Mouse (Mus musculus): ENCODE data around the gene Zfp575. TPM values are rescaled to one million over a fixed set of nuclear protein-coding genes. Genes with fewer than 3 reads are reported as not detected.
A peak's percentile ranks its signal among the peaks of the same experiment; 100 is the strongest.

Zfp575 gene
- 2.6 and 2.9 TPM in 2 replicates for polyA plus RNA-seq (2014; fragmentation: Nextera tagmentation; extraction: Ambion mirVana)

GRCm38 (mm10) chr7:24587330-24588105 is at the start of gene Zfp575, which contains the start of gene Ethe1:
Gene Zfp575 (minus strand): TSS chr7:24587641.
Gene Ethe1 (plus strand): TSS chr7:24587543.
- H3K9ac ChIP-seq = peak within 1 kb of the TSS; percentile 60
- no peaks in the 10 kb centered on the region; the same call in 1 of the 2 replicates for H3K9me3 ChIP-seq (ENCODE audit: low read depth, low read length)
- H3K4me2 ChIP-seq = peak within 1 kb of the TSS; percentile 82
- DNase-seq (peak; percentile 85), ATAC-seq (ENCODE audit: insufficient read depth) (peak; percentile 50)
- peak within 1 kb of the TSS; percentile 47 for H3K4me3 ChIP-seq (ENCODE audit: low read depth, low read length)
- H3K36me3 ChIP-seq (ENCODE audit: insufficient read depth) = no peaks in the 10 kb centered on the region
- H3K27ac ChIP-seq (ENCODE audit: low read depth) = peak within 1 kb of the TSS; percentile 36; the same call in 1 of the 2 replicates
- peaks cover 4% of the 10 kb centered on the region; the same call in 1 of the 2 replicates for H3K4me1 ChIP-seq (ENCODE audit: insufficient read depth)
- 7% methylated on average over 30 of the region's 30 CpGs for WGBS
- peaks cover 24% of the 10 kb centered on the region for H3K27me3 ChIP-seq (ENCODE audit: insufficient read depth, low read length)
- no peak for TF ChIP-seq CTCF (IDR thresholded peaks at IDR 0.05; ENCODE audit: low read depth)

DNA sequence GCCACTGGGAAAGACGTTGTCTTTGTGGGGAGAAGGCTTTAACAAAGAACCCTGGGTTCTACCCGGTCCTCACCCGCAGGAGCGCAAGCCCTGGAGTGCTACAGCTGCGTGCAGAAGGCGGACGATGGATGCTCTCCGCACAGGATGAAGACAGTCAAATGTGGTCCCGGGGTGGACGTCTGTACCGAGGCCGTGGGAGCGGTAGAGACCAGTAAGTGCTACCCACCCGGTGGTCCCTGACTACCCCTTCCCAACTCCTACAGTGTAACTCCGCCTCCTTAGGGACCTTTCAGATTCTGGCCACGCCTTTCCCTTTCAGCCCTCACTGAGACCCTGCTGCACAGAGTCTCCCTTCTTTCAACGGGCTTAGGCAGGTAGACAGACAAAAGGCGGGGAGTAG is 49.6 kb upstream of the Zfp575 start:
- no peak for TF ChIP-seq CTCF (IDR thresholded peaks at IDR 0.05; ENCODE audit: low read depth)
- Histone ChIP-seq H3K27ac (ENCODE audit: low read depth) (no peak overlapping the region), H3K9me3 (ENCODE audit: low read depth, low read length) (no peaks in the 10 kb centered on the region), H3K27me3 (ENCODE audit: insufficient read depth, low read length) (peaks cover 47% of the 10 kb centered on the region), H3K4me3 (ENCODE audit: low read depth, low read length) (peak overlapping the region; percentile 9; the same call in 1 of the 2 replicates), H3K9ac (no peak overlapping the region), H3K4me2 (peak overlapping the region; percentile 88; the same call in 1 of the 2 replicates), H3K4me1 (ENCODE audit: insufficient read depth) (0 out of 2 replicates have a peak, but pooled peaks cover 3% of the 10 kb centered on the region), H3K36me3 (ENCODE audit: insufficient read depth) (no peaks in the 10 kb centered on the region)
- DNase-seq (no peak), ATAC-seq (ENCODE audit: insufficient read depth) (peak; percentile 10; the same call in 1 of the 2 replicates)
- 3% methylated on average over 18 of the region's 18 CpGs for WGBS

GRCm38 (mm10) chr7:24636264-24636663 is 48.8 kb upstream of the Zfp575 start, which contains the start of gene Lypd3:
Gene Lypd3 (plus strand): TSS chr7:24636550.
- Histone ChIP-seq H3K27ac (ENCODE audit: low read depth) (no peak within 1 kb of the TSS), H3K9me3 (ENCODE audit: low read depth, low read length) (no peaks in the 10 kb centered on the region), H3K4me2 (peak within 1 kb of the TSS; percentile 88; the same call in 1 of the 2 replicates), H3K4me3 (ENCODE audit: low read depth, low read length) (peak within 1 kb of the TSS; percentile 43; the same call in 1 of the 2 replicates), H3K9ac (no peak within 1 kb of the TSS), H3K4me1 (ENCODE audit: insufficient read depth) (0 out of 2 replicates have a peak, but pooled peaks cover 3% of the 10 kb centered on the region), H3K27me3 (ENCODE audit: insufficient read depth, low read length) (peaks cover 47% of the 10 kb centered on the region), H3K36me3 (ENCODE audit: insufficient read depth) (no peaks in the 10 kb centered on the region)
- TF ChIP-seq CTCF (IDR thresholded peaks at IDR 0.05; ENCODE audit: low read depth) = no peak
- ATAC-seq (ENCODE audit: insufficient read depth) (no peak), DNase-seq (no peak)
- 21% methylated on average over 15 of the region's 15 CpGs for WGBS

GRCm38 (mm10) chr7:24630116-24630880 is 42.9 kb upstream of the Zfp575 start:
- Histone ChIP-seq H3K9me3 (ENCODE audit: low read depth, low read length) (no peaks in the 10 kb centered on the region), H3K4me2 (no peak overlapping the region), H3K27me3 (ENCODE audit: insufficient read depth, low read length) (no peaks in the 10 kb centered on the region), H3K36me3 (ENCODE audit: insufficient read depth) (no peaks in the 10 kb centered on the region), H3K27ac (ENCODE audit: low read depth) (no peak overlapping the region), H3K9ac (no peak overlapping the region), H3K4me3 (ENCODE audit: low read depth, low read length) (no peak overlapping the region), H3K4me1 (ENCODE audit: insufficient read depth) (no peaks in the 10 kb centered on the region)
- ATAC-seq (ENCODE audit: insufficient read depth) = no peak
- DNase-seq = no peak
- WGBS = 76% methylated on average over 10 of the region's 10 CpGs
- no peak for TF ChIP-seq CTCF (IDR thresholded peaks at IDR 0.05; ENCODE audit: low read depth)

DNA sequence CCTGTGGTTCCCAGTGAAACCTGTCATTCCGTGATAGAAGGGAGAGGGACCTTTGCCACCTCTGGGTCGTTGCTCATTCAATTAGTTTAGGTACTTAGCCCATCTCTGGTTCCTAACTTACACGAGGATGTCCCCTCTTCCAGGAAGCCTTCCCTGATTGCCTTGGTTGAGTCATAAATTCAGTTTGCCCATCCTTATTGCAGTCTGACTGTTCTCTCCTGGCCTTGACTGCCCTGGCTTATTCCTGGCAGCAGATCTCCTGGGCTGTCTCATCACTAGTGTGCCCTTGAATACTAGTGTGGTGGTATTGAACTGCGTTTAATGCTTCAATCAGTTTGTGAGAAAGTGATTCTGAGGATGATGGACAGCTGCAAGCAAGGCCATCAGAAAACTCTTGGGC is 42.2 kb upstream of the Zfp575 start:
- TF ChIP-seq CTCF (IDR thresholded peaks at IDR 0.05; ENCODE audit: low read depth) = no peak
- no peak for DNase-seq
- H3K36me3 ChIP-seq (ENCODE audit: insufficient read depth) = no peaks in the 10 kb centered on the region
- H3K4me1 ChIP-seq (ENCODE audit: insufficient read depth) = no peaks in the 10 kb centered on the region
- H3K27ac ChIP-seq (ENCODE audit: low read depth) = peak overlapping the region; percentile 50; the same call in 1 of the 2 replicates
- ATAC-seq (ENCODE audit: insufficient read depth) = no peak
- H3K27me3 ChIP-seq (ENCODE audit: insufficient read depth, low read length) = no peaks in the 10 kb centered on the region
- no peak overlapping the region for H3K9ac ChIP-seq
- H3K9me3 ChIP-seq (ENCODE audit: low read depth, low read length) = no peaks in the 10 kb centered on the region
- peak overlapping the region; percentile 64 for H3K4me2 ChIP-seq
- 69% methylated on average over 4 of the region's 4 CpGs for WGBS
- no peak overlapping the region for H3K4me3 ChIP-seq (ENCODE audit: low read depth, low read length)

- Histone ChIP-seq H3K27me3 (ENCODE audit: insufficient read depth, low read length) (no peaks in the 10 kb centered on the region), H3K4me2 (peak overlapping the region; percentile 64), H3K4me3 (ENCODE audit: low read depth, low read length) (peak overlapping the region; percentile 21), H3K36me3 (ENCODE audit: insufficient read depth) (no peaks in the 10 kb centered on the region), H3K9me3 (ENCODE audit: low read depth, low read length) (no peaks in the 10 kb centered on the region), H3K27ac (ENCODE audit: low read depth) (peak overlapping the region; percentile 50; the same call in 1 of the 2 replicates), H3K9ac (peak overlapping the region; percentile 36), H3K4me1 (ENCODE audit: insufficient read depth) (no peaks in the 10 kb centered on the region)
- peak; percentile 17; the same call in 1 of the 2 replicates for TF ChIP-seq CTCF (IDR thresholded peaks at IDR 0.05; ENCODE audit: low read depth)
- peak; percentile 94 for ATAC-seq (ENCODE audit: insufficient read depth)
- peak; percentile 97 for DNase-seq
- WGBS = 7% methylated on average over 33 of the region's 33 CpGs
These were observed 41.5 kb upstream of the Zfp575 start for GRCm38 (mm10) chr7:24628685-24629610.

Data from lung, embryonic 14.5 days (tissue).